Mouse (Mus musculus) WW6 (cell line): Measurements from ENCODE around the gene Syn2.

Experiments used
- DNase-seq: peaks from one replicate; pipeline ENCODE4 v3.0.0-alpha.2; 2013; ENCODE audit warnings: low read depth, low spot score

The Syn2 gene

GRCm38 (mm10) chr6:115134501-115135331 lies at the start of gene Syn2:
Syn2 (plus strand) TSS chr6:115134902.
- DNase-seq: peak; percentile 79

- DNase-seq: no peak
Measured at GRCm38 (mm10) chr6:115085274-115085841, 49.3 kb upstream of the Syn2 start.

- DNase-seq: no peak
Measured at GRCm38 (mm10) chr6:115088314-115089106, 46.2 kb upstream of the Syn2 start.

GRCm38 (mm10) chr6:115091737-115092136 lies 43.0 kb upstream of the Syn2 start:
- no peak for DNase-seq

GRCm38 (mm10) chr6:115102542-115102941 lies 32.2 kb upstream of the Syn2 start:
- no peak for DNase-seq

GRCm38 (mm10) chr6:115111426-115111825 lies 23.3 kb upstream of the Syn2 start:
- no peak for DNase-seq

- no peak for DNase-seq
Measured at GRCm38 (mm10) chr6:115122181-115122580, 12.5 kb upstream of the Syn2 start.

- DNase-seq: peak; percentile 49
Measured at GRCm38 (mm10) chr6:115123262-115124201, 11.2 kb upstream of the Syn2 start.

- DNase-seq: no peak
Measured at GRCm38 (mm10) chr6:115124675-115125357, 9.9 kb upstream of the Syn2 start.

GRCm38 (mm10) chr6:115125358-115125720 lies 9.4 kb upstream of the Syn2 start:
- no peak for DNase-seq

GRCm38 (mm10) chr6:115126232-115126785 lies 8.4 kb upstream of the Syn2 start:
- no peak for DNase-seq

GRCm38 (mm10) chr6:115126851-115127250 lies 7.9 kb upstream of the Syn2 start:
- no peak for DNase-seq

- no peak for DNase-seq
Measured at GRCm38 (mm10) chr6:115127255-115127824, 7.4 kb upstream of the Syn2 start.

- no peak for DNase-seq
Measured at GRCm38 (mm10) chr6:115135332-115135649, 589 bp downstream of the Syn2 start.

GRCm38 (mm10) chr6:115136156-115136555 lies 1.5 kb downstream of the Syn2 start:
- no peak for DNase-seq

- DNase-seq: no peak
Measured at GRCm38 (mm10) chr6:115141446-115141845, 6.7 kb downstream of the Syn2 start.

- no peak for DNase-seq
Measured at GRCm38 (mm10) chr6:115161175-115161574, 26.5 kb downstream of the Syn2 start.

GRCm38 (mm10) chr6:115165863-115166470 lies 31.3 kb downstream of the Syn2 start:
- DNase-seq: no peak

GRCm38 (mm10) chr6:115168921-115169320 lies 34.2 kb downstream of the Syn2 start:
- DNase-seq: no peak

- no peak for DNase-seq
Measured at GRCm38 (mm10) chr6:115169518-115169917, 34.8 kb downstream of the Syn2 start.
